Mouse (Mus musculus): ENCODE data around the gene Rwdd1. TPM values are rescaled to one million over a fixed set of nuclear protein-coding genes. Genes with fewer than 3 reads are reported as not detected.
"Not testable (repeated sequence)": the region's sequence is repeated elsewhere in the genome, so short reads cannot be mapped to it uniquely, and the experiment has no call there.

Rwdd1 gene
- polyA plus RNA-seq, 1 experiment from 2014 or later, result 122 TPM

DNA sequence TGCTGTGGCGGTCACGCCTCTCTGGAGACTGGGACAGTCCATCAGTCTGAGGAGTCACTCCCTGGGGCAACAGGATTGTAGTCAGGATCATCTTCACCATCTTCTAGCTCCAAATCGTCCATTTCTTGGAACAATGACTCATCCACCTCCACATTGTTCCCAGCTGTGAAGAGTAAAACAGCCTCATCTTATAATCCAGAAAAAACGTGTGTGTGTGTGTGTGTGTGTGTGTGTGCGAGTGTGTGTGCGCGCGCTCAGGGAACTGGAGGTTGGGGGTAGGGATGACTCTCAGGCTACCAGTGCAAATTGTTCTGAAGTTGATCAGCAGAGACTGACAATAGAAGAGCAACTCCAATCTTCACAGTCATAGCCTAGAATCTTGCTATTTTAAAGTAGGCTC lies 22.7 kb downstream of the Rwdd1 start:
- not testable (repeated sequence) for H3K9me3 ChIP-seq; H3K9ac ChIP-seq; H3K27ac ChIP-seq; H3K4me1 ChIP-seq (replicated peaks); ATAC-seq; H3K4me3 ChIP-seq (replicated peaks); H3K27me3 ChIP-seq (replicated peaks); H3K36me3 ChIP-seq; H3K4me2 ChIP-seq (replicated peaks)
- WGBS, result 92% methylated on average over 6 of the region's 8 CpGs

DNA sequence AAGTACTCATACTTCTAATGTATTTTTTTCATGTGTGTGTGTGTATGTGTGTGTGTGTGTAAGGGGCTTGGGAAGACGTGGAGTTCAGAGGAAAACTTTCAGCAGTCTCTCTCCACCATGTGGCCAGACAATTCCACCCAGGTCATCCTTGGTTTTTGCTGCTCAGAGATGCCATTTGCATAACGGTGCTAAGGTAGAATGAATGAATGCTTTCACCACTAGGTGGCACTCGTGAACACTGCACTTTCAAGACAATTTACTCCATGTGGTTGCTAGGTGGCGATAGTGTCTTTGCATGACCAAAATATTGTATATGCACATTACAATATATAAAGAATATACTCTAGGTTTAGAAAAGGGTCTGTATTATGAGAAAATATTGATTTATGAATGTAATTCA lies 32.7 kb downstream of the Rwdd1 start:
- Histone ChIP-seq H3K9ac (no peak overlapping the region), H3K4me3 (replicated peaks) (no peak overlapping the region), H3K4me2 (replicated peaks) (no peak overlapping the region), H3K27ac (no peak overlapping the region), H3K36me3 (no peaks in the 10 kb centered on the region), H3K27me3 (replicated peaks) (no peaks in the 10 kb centered on the region), H3K4me1 (replicated peaks) (no peaks in the 10 kb centered on the region), H3K9me3 (no peaks in the 10 kb centered on the region)
- peak; percentile 55 for ATAC-seq
- 27% methylated on average over 4 of the region's 4 CpGs for WGBS

DNA sequence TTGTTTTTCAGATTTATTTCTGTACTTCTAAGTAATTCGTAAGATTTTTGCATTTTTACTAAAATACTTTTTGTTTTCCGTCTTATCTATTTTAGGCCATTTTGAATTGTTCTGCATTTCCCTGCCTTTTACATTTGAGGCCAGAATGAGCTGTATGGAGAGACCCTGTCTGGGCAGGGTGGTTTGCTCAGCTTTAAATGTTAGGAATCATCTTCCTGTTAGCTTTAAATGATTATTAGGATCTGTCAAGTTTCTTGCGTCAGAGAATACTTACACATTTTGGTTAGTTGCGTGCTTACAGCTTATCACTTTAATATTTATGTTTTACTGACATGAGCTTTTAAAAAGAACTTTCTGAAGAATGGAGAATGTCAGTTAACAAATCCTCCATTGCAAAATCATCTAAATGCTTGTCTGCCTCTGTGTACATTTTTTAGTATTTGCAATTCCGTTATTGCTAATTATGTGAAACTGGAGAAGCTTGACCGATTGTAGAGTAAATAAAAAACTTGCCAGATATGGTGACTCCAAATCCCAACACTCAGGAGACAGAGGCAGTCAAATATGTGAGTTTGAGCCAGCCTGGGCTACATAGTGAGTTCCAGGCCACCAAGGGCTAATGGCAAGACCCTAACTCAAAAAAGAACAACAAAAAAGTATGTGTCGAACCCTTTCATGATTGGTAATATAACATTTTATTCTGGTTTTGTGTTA lies 44.5 kb downstream of the Rwdd1 start:
- Histone ChIP-seq H3K4me1 (replicated peaks) (no peaks in the 10 kb centered on the region), H3K27me3 (replicated peaks) (no peaks in the 10 kb centered on the region), H3K4me3 (replicated peaks) (no peak overlapping the region), H3K36me3 (no peaks in the 10 kb centered on the region), H3K27ac (no peak overlapping the region), H3K9me3 (no peaks in the 10 kb centered on the region), H3K4me2 (replicated peaks) (no peak overlapping the region), H3K9ac (no peak overlapping the region)
- 81% methylated on average over 7 of the region's 7 CpGs for WGBS
- ATAC-seq, result no peak

DNA sequence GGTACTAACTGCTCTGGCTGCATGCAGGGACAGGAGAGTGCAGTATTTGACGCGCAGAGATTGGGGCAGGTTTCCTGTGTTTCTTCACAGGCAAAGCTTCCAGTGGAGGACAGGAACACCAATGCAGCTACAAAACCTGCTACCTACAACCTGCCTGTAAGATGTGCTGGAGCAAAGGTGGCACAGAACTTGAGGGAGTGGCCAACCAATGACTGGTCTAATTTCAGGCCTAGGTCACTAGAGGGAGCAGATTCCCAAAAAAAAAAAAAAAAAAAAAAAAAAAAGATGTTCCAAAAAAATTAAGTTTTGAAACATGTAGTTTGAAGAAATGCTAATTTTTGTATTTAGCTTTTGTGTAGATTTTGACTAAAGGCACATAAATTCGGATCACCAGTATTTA lies 66.9 kb downstream of the Rwdd1 start:
- Histone ChIP-seq H3K4me2 (replicated peaks) (no peak overlapping the region), H3K27ac (no peak overlapping the region), H3K4me3 (replicated peaks) (no peak overlapping the region), H3K9ac (no peak overlapping the region), H3K4me1 (replicated peaks) (no peaks in the 10 kb centered on the region), H3K27me3 (replicated peaks) (no peaks in the 10 kb centered on the region), H3K36me3 (no peaks in the 10 kb centered on the region), H3K9me3 (no peaks in the 10 kb centered on the region)
- ATAC-seq, result no peak
- WGBS, result 72% methylated on average over 3 of the region's 3 CpGs

DNA sequence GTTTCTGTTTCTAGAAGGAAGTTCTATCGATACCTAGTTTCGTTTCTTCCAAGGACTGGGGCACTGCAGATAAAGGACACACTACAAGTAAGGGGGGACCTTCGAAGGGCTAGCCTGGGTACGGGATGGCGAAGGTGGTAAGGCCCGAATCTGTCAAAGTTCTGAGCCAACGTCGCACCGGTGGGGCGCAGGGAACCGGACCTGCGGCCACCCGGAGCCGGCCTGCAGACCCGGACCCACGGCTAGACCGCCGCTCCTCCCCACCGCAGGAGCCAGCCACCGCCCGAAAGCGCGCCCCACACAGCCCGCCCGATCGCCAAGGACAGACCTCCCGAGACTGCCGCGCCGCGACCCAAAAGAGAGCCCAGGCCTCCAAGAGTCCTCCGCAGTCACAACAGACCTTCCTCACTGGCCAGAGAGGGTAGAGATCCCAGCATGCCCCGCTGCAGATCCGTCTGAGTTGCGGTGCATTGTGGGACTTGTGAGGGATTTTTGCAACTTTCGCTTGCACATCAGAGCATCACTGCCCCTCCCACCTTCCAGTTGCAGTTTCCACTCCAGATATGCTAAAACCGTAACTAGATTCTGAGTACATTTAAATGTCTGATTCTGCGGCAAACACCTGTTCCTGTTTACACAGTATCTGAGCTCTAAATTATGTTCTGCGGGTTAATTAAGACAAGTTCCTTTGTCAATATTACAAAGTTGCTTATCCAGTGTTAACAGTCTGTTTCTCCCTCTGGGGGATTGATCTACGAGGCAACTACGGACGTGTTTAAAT lies 68.4 kb downstream of the Rwdd1 start, which contains the start of gene Zup1:
Gene Zup1, minus strand, starts transcription at position 467 of the 781 bp plus-strand sequence.
- peak within 1 kb of the TSS; percentile 86 for H3K4me3 ChIP-seq (replicated peaks)
- H3K4me1 ChIP-seq (replicated peaks), result no peaks in the 10 kb centered on the region
- H3K27ac ChIP-seq, result peak within 1 kb of the TSS; percentile 81
- peak within 1 kb of the TSS; percentile 92 for H3K9ac ChIP-seq
- peak; percentile 98 for ATAC-seq
- H3K9me3 ChIP-seq, result no peaks in the 10 kb centered on the region
- 2% methylated on average over 42 of the region's 42 CpGs for WGBS
- no peaks in the 10 kb centered on the region for H3K27me3 ChIP-seq (replicated peaks)
- no peaks in the 10 kb centered on the region for H3K36me3 ChIP-seq
- peak within 1 kb of the TSS; percentile 51 for H3K4me2 ChIP-seq (replicated peaks)

Other genes with a start within 250 kb of the Rwdd1 start
- not detected in 2 replicates for gene Sult3a2, start 232.9 kb downstream of the Rwdd1 start, polyA plus RNA-seq (2015; fragmentation: Nextera tagmentation; extraction: Ambion mirVana)
- gene Sult3a1, start 161.9 kb downstream of the Rwdd1 start, polyA plus RNA-seq (2015; fragmentation: Nextera tagmentation; extraction: Ambion mirVana), result not detected in 2 replicates
- gene Rsph4a, start 114.5 kb downstream of the Rwdd1 start, polyA plus RNA-seq (2015; fragmentation: Nextera tagmentation; extraction: Ambion mirVana), result 0.13 TPM in 1 of 2 replicates, not detected in the other
- gene Zup1, start 68.4 kb downstream of the Rwdd1 start, polyA plus RNA-seq (2015; fragmentation: Nextera tagmentation; extraction: Ambion mirVana), result 16.6 and 16.8 TPM in 2 replicates
- not detected in 2 replicates for gene Trappc3l, start 18.0 kb upstream of the Rwdd1 start, polyA plus RNA-seq (2015; fragmentation: Nextera tagmentation; extraction: Ambion mirVana)
- not detected in 2 replicates for gene Calhm4, start 24.7 kb upstream of the Rwdd1 start, polyA plus RNA-seq (2015; fragmentation: Nextera tagmentation; extraction: Ambion mirVana)
- gene Calhm5, start 76.9 kb upstream of the Rwdd1 start, polyA plus RNA-seq (2015; fragmentation: Nextera tagmentation; extraction: Ambion mirVana), result 0.87 and 0.98 TPM in 2 replicates
- 1.4 and 2.2 TPM in 2 replicates for gene Calhm6, start 108.4 kb upstream of the Rwdd1 start, polyA plus RNA-seq (2015; fragmentation: Nextera tagmentation; extraction: Ambion mirVana)
- gene Dse, start 188.1 kb upstream of the Rwdd1 start, polyA plus RNA-seq (2015; fragmentation: Nextera tagmentation; extraction: Ambion mirVana), result 15.8 and 18.3 TPM in 2 replicates

Data from intestine, embryonic 15.5 days (tissue).